Mouse (Mus musculus) kidney, postnatal 10 days (tissue): Measurements from ENCODE around the gene Fgb.
A peak's percentile ranks its signal among the peaks of the same experiment; 100 is the strongest.

Source experiments
- DNase-seq: peaks from one replicate; pipeline ENCODE4 v3.0.0; 2021; ENCODE audit warnings: mixed read lengths

Fgb gene

DNA sequence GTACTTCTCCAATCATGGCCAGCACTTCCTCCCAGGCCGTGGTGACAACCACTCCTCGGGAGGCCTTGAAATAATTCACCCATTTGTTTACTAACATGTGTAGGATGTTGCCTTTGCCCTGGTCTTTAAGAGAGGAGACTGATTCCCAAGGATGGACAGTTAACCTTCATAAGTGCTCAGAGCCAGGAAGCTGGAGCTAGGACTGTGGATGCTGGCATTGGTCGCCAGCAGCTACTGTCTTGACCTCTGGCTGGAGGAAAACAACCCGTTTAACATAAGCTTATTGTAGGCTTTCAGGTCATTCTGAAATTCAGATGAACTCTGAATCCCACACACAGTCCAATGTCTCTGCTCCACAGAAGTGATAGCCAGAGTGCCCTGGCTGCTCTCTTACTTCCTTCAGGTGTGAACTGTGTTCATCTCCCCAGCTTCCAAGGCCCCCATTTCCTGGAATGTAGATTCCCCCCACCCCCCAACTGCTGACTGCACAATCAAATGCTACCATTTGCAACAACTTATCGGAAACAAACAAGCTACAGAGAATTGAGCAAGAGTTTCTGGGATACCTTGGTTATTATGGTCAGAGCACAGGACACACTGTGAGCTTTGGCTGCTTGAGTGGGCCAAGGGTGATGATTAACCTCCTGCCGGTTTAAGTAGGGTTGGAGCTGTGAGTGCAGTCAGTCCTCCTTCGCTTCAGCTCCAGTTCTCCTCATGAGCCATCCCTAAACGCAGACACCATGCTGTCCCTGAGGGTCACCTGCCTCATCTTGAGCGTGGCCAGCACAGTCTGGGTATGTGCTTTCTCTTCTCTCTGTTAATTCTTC, 24.0 kb downstream of the Fgb start, which contains the start of gene Fga:
Gene Fga (plus strand): TSS at position 602 of the 827 bp plus-strand sequence.
- peak; percentile 50 for DNase-seq

DNA sequence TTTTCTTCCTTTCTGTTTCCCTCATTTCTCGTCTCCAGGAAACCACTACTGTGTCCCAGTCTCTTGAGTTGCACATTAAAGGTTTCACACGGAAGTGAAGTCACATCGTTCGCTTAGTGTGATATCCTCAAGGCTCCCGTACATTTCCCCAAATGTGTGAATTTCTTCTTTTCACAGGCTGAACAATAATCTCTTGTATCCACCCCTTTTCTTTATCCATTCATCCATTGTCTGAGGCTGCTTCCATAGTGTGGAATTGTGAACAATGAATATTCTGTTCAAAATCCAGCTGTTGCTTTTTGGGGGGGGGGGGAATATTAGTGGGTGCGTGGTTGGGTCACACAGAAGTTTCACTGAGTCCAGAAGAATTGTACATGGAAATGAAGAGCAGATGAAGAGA, 24.6 kb downstream of the Fgb start:
- no peak for DNase-seq

DNA sequence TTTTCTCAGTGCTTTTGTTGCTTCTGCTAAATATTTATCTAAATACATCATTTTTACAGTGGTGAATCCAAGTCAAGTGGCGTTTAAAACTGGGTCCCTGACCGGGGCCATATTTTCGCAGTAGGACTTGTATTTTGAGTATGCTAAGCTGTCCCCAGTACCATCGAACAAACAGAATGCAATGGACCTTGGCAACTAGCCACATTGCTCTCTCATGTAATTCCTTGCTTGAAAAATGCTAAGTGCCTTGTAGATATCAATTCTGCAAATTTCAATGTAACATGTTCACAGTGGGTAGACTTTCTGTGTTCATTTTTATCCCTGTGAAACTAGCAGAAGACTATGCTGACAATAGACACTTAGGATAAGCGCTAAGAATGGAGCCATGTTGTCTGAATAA, 28.5 kb downstream of the Fgb start:
- no peak for DNase-seq

DNA sequence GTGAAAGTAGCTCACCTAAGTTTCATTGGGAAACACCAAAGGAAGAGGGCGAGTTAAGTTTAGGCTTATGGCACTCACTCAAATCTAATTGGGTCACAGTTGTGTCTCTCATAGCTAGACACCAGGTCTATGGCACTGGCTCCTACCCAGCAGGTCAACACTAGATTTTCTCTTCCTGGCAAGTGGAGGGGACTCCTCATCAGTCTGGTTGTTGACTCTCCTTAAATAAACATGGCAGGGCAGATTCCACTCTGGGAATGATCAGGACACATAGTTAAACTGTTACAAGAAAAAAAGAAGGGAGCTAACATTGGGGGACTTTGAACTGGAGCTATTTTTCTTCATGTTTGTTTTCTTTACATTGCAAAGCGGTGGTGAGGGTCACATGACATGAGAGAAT, 29.3 kb downstream of the Fgb start:
- DNase-seq = no peak

DNA sequence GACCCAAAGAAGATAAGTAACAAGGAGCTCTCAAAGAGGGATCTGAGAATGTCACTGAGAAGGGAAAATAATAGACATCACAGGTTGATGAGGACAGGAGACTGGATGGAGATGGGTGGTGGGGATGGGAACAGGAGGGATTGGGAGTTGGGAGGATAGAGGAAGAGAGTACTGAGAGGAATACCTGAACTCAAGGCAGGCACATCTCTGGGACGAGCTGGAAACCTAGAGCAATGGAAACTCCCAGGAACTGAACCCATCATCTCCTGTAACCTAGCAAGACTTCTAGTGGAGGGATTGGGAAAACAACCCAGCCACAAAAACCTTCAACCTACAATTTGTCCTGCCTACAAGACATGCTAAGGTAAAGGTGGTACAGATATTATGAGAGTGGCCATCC, 33.4 kb downstream of the Fgb start:
- DNase-seq = no peak

DNA sequence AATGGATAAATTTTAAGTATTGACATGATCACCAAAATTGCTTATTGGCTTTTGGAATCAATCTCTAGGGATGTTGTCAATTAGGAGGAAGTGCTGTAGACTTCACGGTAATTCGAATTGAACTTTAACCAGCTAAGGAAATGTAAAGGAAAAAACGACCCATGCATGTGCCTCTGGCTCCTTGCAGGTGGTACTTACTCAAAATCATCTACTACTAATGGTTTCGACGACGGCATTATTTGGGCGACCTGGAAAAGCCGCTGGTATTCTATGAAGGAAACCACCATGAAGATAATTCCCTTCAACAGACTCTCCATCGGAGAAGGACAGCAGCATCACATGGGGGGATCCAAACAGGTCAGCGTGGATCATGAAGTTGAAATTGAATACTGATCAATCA, 35.7 kb downstream of the Fgb start:
- no peak for DNase-seq

DNA sequence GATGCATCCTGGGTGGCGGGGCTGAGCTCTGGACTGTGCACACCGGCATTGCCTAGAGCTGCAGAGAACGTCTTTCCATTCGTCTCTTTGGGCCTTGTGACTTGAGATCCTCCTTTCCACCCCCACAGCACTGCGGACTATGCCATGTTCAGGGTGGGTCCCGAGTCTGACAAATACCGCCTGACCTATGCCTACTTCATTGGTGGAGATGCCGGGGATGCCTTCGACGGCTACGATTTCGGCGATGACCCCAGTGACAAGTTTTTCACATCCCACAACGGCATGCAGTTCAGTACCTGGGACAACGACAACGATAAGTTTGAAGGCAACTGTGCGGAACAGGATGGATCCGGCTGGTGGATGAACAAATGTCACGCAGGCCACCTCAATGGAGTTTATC, 37.0 kb downstream of the Fgb start:
- no peak for DNase-seq

DNA sequence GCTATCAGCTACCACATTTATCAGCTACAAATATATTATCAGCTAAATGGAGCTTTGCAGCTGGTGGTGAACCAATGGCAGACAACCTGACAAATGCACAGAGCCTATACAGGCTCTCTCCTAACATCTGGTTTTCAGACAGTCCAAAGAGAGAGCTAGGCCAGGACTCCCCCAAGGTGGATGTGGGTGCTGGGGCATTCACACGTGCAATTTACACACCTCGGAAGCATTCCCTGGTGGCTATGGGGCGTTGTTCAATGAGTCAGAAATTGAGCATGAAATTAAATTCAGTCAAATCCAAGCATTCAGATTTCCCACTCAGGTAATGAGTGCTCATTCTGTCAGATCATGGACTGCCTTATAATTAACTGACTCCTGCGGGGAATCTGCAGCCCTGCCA, 38.1 kb downstream of the Fgb start:
- DNase-seq = no peak

DNA sequence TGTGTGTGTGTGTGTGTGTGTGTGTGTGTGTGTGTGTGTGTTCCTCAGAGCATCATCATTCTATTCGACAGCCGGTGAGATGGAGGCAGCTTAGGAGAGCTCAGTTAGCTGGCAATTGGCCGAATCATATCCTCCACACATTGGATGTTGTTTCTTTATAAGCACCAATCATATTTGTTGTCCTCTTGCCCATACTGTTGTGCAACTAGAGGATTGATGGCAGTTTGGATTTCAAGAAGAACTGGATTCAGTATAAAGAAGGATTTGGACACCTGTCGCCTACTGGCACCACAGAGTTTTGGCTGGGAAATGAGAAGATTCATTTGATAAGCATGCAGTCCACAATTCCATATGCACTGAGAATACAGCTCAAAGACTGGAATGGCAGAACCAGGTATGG, 38.5 kb downstream of the Fgb start:
- no peak for DNase-seq

DNA sequence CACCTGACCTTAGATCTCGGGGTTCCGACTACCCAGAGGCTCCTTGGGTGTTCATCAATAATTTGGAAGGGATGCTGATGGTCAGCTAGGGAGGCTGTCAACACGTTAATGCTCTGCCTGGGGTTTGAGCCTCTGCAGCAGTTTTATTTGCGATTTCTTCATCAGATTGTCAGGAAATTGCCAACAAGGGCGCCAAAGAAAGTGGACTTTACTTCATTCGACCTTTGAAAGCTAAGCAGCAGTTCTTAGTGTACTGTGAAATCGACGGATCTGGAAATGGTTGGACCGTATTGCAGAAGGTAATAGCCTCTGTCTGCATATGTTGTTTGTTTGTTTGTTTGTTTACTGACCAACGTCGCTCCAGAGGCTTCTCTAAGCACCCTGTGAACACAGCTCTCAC, 39.4 kb downstream of the Fgb start:
- no peak for DNase-seq

DNA sequence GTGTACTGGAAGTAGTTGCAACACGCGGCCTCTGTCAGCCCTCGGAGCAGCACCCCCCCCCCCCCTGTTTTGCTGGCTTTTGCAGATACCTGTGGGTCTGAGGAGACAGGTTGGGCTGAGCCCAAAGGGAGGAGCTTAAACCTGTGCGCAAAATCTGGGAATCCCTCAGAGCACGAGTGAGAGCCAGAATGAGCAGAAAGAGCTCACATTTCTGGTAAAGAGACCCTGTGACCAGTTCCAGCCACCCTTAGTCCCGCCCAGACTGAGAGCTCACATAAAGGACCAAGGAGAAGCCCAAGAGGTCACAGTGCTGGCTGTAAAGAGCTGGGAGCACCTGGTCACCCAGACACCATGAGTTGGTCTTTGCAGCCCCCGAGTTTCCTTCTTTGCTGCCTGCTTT, 42.1 kb downstream of the Fgb start, which contains the start of gene Fgg:
Gene Fgg (plus strand): TSS at position 168 of the 400 bp plus-strand sequence.
- no peak for DNase-seq

DNA sequence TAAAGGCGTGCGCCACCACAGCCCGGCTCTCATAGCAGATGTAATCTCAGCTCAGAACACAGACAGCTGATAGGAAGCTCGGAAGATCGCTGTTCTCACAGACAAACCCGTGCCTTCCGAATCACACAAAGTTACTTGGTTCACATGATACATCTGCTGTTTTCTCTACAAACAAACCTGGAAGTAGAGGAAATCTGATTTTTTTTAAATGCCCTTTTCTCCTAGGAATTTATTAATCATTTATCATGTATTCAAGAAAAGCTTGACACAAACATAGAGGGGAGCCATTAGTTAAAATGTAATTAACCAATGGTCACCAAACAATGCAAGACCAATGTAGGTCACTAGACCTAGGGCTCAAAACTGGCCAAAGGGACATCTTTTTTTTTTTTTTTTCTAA, 44.9 kb downstream of the Fgb start:
- no peak for DNase-seq

DNA sequence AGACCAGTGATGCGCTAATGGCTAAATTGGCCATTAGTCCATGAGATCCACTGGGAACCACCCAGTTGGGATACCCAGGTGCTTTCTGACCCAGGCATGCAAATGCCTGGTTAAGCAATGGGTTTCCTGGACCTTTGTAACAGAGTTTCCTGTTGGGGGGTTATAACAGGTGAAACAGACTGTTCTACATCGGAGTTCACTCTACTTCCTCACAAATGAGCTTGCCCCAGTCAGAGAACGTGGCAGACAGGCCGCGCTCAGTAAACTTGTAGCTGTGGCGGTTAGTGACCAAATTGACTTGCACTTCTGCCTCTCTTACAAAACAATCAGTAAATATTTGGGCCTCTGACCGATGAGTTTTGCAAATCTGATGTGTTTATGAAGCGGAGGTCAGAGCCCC, 46.6 kb downstream of the Fgb start:
- no peak for DNase-seq

DNA sequence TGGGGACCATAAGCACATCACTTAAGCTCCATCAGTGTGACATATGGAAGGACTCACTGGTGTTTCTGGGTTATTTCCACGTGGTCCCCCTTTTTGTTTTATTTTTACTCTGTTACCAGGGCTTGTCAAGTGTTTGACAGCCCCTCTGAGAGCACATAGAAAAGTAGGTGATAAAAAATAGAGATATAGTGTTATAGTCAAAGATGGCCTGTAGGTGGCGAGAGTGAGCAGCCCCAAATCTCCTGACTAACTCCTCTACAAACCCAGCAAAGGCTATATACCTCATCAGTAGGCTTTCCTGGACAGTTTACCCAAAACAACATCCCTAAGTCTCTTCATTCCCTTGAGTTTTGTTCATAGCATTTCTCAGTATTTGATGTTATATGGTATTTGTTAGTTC, 47.5 kb downstream of the Fgb start:
- DNase-seq = peak; percentile 57

DNA sequence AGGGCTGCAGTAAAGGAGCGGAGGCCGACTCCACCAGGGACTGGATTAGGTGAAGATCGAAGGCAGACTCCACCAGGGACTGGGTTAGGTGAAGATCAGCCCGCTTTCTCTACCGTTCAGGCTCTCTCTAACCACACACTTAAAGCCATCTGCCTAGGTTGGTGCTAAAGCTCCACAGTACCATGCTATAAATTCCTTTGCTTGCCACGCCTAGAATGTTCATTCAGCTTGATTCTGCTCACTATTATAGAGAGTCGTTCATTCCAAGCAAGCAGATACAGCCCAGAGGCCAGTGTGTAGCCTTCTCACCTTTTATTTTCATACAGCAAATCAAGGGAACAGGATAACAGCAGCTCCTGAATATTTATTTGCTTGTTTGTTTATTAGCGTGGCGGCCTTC, 49.7 kb downstream of the Fgb start:
- DNase-seq = no peak

DNA sequence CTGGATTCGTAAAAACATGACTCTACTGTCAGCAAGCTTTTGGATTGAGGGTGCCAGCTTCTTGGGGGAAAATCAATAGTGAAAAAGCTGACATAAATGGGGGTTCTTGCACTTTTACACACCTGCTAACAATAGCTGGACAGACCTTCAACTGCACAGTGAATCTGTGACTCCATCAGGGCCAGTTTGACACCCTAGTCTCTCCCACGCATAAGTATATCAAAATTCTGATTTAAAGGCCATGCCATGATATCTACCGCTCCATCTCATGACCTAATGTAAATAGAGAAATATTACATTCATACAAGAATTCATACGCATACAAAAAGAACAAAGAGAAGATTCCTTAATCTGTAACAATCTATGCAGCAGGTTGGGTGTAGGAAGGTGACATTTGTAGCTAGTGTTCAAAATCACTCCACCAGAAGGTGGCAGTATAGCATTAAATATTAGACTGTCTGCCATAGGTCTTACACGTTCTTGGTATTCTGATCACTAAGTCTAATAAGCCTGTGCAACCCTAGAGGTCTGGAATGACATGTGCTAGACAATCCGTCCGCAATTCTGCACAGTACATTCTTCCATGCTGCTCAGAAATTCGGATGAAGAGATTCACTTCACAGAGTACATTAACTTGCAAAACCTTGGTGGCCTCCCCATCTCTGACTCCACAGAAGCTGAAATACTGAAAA, 50.7 kb downstream of the Fgb start:
- DNase-seq = peak; percentile 52

DNA sequence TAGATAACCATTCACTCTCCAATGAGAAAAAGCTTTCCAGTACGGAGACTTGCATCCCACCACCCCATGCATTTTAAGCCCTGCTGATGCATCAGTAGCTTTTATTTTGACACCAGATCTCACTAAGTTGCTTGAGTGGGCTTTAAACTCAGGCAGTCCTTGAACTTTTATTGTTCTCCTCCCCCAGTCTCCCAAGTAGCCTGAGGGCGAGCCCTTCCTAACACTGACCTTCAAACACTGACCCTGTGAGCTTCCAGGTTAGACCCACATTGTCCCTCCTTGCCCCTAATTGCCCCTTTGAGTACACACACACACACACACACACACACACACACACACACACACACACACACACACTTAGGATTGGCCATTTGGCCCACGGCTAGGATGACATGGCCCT, 53.0 kb downstream of the Fgb start:
- no peak for DNase-seq

DNA sequence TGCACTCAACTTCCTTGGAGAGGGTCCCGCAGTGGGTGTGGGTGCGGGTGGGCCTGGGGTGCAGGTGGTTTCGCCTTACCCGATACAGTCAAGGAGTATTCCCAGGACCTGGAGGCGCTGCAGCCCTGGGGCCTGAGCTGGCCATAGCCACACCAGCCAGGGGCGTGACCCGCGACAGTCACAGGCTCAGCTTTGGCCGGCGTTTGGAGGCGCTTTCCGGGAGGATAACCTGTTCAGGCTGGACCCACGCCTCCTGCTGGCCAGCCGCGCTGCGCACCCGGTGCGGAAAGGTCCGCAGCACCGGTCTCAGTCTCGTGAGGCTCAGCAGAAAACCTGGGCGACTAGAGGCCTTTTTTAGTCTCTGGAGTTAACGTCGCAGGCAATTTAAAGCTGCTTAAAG, 54.3 kb downstream of the Fgb start:
- DNase-seq = peak; percentile 83

DNA sequence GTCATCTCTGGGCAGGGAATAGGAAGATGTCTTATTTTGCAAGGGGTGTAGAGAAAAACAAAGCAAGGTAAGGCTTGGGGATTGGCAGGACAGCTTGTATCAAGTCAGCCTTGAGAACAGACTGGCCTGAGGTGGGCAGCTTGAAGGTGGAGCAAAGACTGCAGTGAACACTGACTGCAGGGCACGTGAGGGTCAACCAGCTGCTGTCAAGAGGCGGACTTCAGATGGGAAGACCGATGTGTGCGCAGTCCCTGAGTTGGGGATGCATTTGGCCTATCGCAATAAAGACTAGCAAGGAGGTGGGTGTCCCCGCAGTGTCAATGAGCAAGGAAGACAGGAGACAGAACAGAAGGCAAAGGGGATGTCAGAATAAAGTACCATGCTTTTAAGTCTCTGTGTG, 56.7 kb downstream of the Fgb start:
- no peak for DNase-seq

DNA sequence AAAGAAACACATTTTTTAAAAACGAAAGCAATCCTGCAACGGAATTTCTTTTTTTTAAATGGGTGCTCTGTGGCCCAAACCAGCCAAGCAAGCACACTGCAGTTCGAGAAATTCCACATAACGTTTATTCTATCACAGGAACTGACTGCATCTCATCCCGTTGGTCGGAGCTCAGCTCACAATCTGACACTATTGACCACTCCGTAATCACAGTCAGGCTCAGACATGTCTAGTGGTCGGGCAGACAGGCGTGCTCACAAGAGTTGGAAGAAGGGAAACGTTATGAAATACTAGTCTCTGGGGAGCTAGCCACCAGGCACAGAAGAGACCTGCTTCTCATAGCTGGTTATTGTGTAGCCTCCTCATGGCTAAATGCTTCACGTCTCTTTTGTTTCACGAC, 57.7 kb downstream of the Fgb start:
- no peak for DNase-seq
